26 mouse cellular contexts compared by ENCODE assay signal in genomic region chr14:87088928-87089327, GRCm38 (mm10). TPM values are rescaled to one million over a fixed set of nuclear protein-coding genes. Genes with fewer than 3 reads are reported as not detected.
A peak's percentile ranks its signal among the peaks of the same experiment; 100 is the strongest.
DNase-seq lines count a peak whose midpoint lies in the region; ATAC-seq and TF ChIP-seq lines count a peak whose summit lies in the region.
"Had no signal": no experiment of that assay in that cellular context is flagged by ENCODE, and none has a peak within 500 bp of the region (broad histone marks: within the 10 kb centered on the region; RNA-seq: fewer than 3 reads in every experiment).

No protein-coding gene starts in this region.

- no peak overlapping the region for H3K27ac ChIP-seq in forebrain, embryonic 14.5 days (ENCODE audit: low read depth, low read length)
- H3K27ac ChIP-seq in forebrain, embryonic 11.5 days (ENCODE audit: low read depth, low read length): no peak overlapping the region
- no peak overlapping the region for H3K27ac ChIP-seq in hindbrain, embryonic 10.5 days
- H3K27ac ChIP-seq in liver, postnatal 0 days (ENCODE audit: low read depth): no peak overlapping the region
- H3K27ac ChIP-seq: embryonic facial prominence, embryonic 12.5 days; embryonic facial prominence, embryonic 15.5 days; forebrain, embryonic 12.5 days; gastrocnemius, adult 2 months; hindbrain, embryonic 14.5 days; hindbrain, postnatal 0 days had no signal

- H3K4me1 ChIP-seq in forebrain, embryonic 14.5 days (ENCODE audit: control insufficient read depth, insufficient read depth, low read length): no peaks in the 10 kb centered on the region; the same call in 1 of the 2 replicates
- no peaks in the 10 kb centered on the region for H3K4me1 ChIP-seq in forebrain, embryonic 11.5 days (replicated peaks; ENCODE audit: control insufficient read depth, insufficient read depth, low read length)
- H3K4me1 ChIP-seq in hindbrain, embryonic 10.5 days (replicated peaks): no peaks in the 10 kb centered on the region
- H3K4me1 ChIP-seq in liver, postnatal 0 days (ENCODE audit: insufficient read depth): no peaks in the 10 kb centered on the region
- H3K4me1 ChIP-seq: embryonic facial prominence, embryonic 12.5 days; embryonic facial prominence, embryonic 15.5 days; forebrain, embryonic 12.5 days had no signal

- TF ChIP-seq POLR2A in brain, embryonic 14.5 days (IDR thresholded peaks at IDR 0.05; ENCODE audit: borderline replicate concordance, extremely low read depth, insufficient read depth, insufficient read length, poor library complexity, severe bottlenecking): no peak

- H3K27me3 ChIP-seq in forebrain, embryonic 14.5 days (replicated peaks; ENCODE audit: control insufficient read depth, insufficient read depth, low read length): no peaks in the 10 kb centered on the region
- no peaks in the 10 kb centered on the region for H3K27me3 ChIP-seq in forebrain, embryonic 11.5 days (ENCODE audit: control insufficient read depth, insufficient read depth, low read length)
- no peaks in the 10 kb centered on the region for H3K27me3 ChIP-seq in hindbrain, embryonic 10.5 days (ENCODE audit: insufficient read depth, poor library complexity, severe bottlenecking)
- no peaks in the 10 kb centered on the region for H3K27me3 ChIP-seq in liver, postnatal 0 days (ENCODE audit: insufficient read depth, low read length)
- H3K27me3 ChIP-seq: CH12.LX; embryonic facial prominence, embryonic 12.5 days; embryonic facial prominence, embryonic 15.5 days; forebrain, embryonic 12.5 days had no signal

- H3K4me3 ChIP-seq in forebrain, embryonic 14.5 days (ENCODE audit: low read depth, low read length): no peak overlapping the region
- no peak overlapping the region for H3K4me3 ChIP-seq in forebrain, embryonic 11.5 days (ENCODE audit: low read depth, low read length)
- H3K4me3 ChIP-seq in hindbrain, embryonic 10.5 days: no peak overlapping the region
- no peak overlapping the region for H3K4me3 ChIP-seq in liver, postnatal 0 days (ENCODE audit: low read depth, low read length)
- H3K4me3 ChIP-seq: embryonic facial prominence, embryonic 12.5 days; embryonic facial prominence, embryonic 15.5 days; forebrain, embryonic 12.5 days; gastrocnemius, adult 2 months had no signal

- TF ChIP-seq CTCF in brain, embryonic 14.5 days (IDR thresholded peaks at IDR 0.05; ENCODE audit: borderline replicate concordance, extremely low read depth, insufficient read depth, insufficient read length): no peak
- no peak for TF ChIP-seq CTCF in liver, postnatal 0 days (IDR thresholded peaks at IDR 0.05; ENCODE audit: low read depth)

- peak; percentile 10 for DNase-seq in forebrain, embryonic 14.5 days (ENCODE audit: low spot score)
- no peak for DNase-seq in forebrain, embryonic 11.5 days (ENCODE audit: low spot score)
- DNase-seq in 3T3-L1 (ENCODE audit: low read depth, low spot score) (peak; percentile 41), NIH3T3 (ENCODE audit: low read depth) (peak; percentile 20)
- DNase-seq in brain, embryonic 14.5 days (ENCODE audit: low read depth): peak; percentile 19
- no peak for DNase-seq in hindbrain, embryonic 10.5 days (ENCODE audit: low spot score)
- no peak for DNase-seq in liver, postnatal 0 days
- DNase-seq: adrenal gland, adult 8-10 months; adrenal gland, postnatal 25 days; B cell, adult 2 months; cerebellum, adult 2 months; cerebellum, adult 9-11 months; cerebellum, postnatal 25 days; gastrocnemius, adult 2 months; gastrocnemius, postnatal 14 days; heart, adult 11 months had no signal

- H3K4me2 ChIP-seq in forebrain, embryonic 14.5 days (ENCODE audit: low read length): no peak overlapping the region
- no peak overlapping the region for H3K4me2 ChIP-seq in forebrain, embryonic 11.5 days (ENCODE audit: low read depth, low read length, severe bottlenecking)
- H3K4me2 ChIP-seq in liver, postnatal 0 days (ENCODE audit: low read depth, low read length): no peak overlapping the region
- H3K4me2 ChIP-seq: embryonic facial prominence, embryonic 12.5 days; embryonic facial prominence, embryonic 15.5 days; forebrain, embryonic 12.5 days; heart, embryonic 11.5 days; hindbrain, embryonic 14.5 days had no signal

- ATAC-seq in forebrain, embryonic 14.5 days: peak; percentile 58; the same call in 1 of the 2 replicates
- no peak for ATAC-seq in forebrain, embryonic 11.5 days (replicated peaks; ENCODE audit: low FRiP score)
- ATAC-seq in liver, postnatal 0 days: no peak
- ATAC-seq: activated CD4-positive, CD25-positive, alpha-beta regulatory T cell, adult 4 months; forebrain, embryonic 16.5 days; hindbrain, postnatal 0 days; inflammation-experienced regulatory T-cells, adult 6 months had no signal

- 38% methylated on average over 4 of the region's 4 CpGs for WGBS in forebrain, embryonic 14.5 days
- WGBS in forebrain, embryonic 11.5 days: 84% methylated on average over 4 of the region's 4 CpGs
- 94% methylated on average over 4 of the region's 4 CpGs for WGBS in hindbrain, embryonic 10.5 days
- 88% methylated on average over 4 of the region's 4 CpGs for WGBS in liver, postnatal 0 days (ENCODE audit: insufficient replicate concordance)

- no peaks in the 10 kb centered on the region for H3K36me3 ChIP-seq in forebrain, embryonic 14.5 days (ENCODE audit: control insufficient read depth, insufficient read depth, low read length)
- H3K36me3 ChIP-seq in forebrain, embryonic 11.5 days (ENCODE audit: control insufficient read depth, insufficient read depth, low read length): no peaks in the 10 kb centered on the region
- peaks cover 9% of the 10 kb centered on the region; the same call in 1 of the 2 replicates for H3K36me3 ChIP-seq in hindbrain, embryonic 10.5 days
- no peaks in the 10 kb centered on the region for H3K36me3 ChIP-seq in liver, postnatal 0 days (replicated peaks; ENCODE audit: insufficient read depth, low read length)
- H3K36me3 ChIP-seq: embryonic facial prominence, embryonic 12.5 days; embryonic facial prominence, embryonic 15.5 days; forebrain, embryonic 12.5 days had no signal

- TF ChIP-seq EP300 in liver, postnatal 0 days (IDR thresholded peaks at IDR 0.05; ENCODE audit: low read depth): no peak

- H3K9ac ChIP-seq in forebrain, embryonic 14.5 days (ENCODE audit: low read length): no peak overlapping the region
- no peak overlapping the region for H3K9ac ChIP-seq in forebrain, embryonic 11.5 days (ENCODE audit: low read length)
- H3K9ac ChIP-seq in liver, postnatal 0 days (replicated peaks): no peak overlapping the region
- H3K9ac ChIP-seq: embryonic facial prominence, embryonic 12.5 days; embryonic facial prominence, embryonic 15.5 days; forebrain, embryonic 12.5 days; hindbrain, embryonic 14.5 days had no signal

- H3K9me3 ChIP-seq in forebrain, embryonic 14.5 days (replicated peaks; ENCODE audit: control insufficient read depth, low read length): no peaks in the 10 kb centered on the region
- no peaks in the 10 kb centered on the region for H3K9me3 ChIP-seq in forebrain, embryonic 11.5 days (ENCODE audit: control insufficient read depth, low read length)
- H3K9me3 ChIP-seq in hindbrain, embryonic 10.5 days: no peaks in the 10 kb centered on the region
- H3K9me3 ChIP-seq in liver, postnatal 0 days (ENCODE audit: low read length): no peaks in the 10 kb centered on the region
- H3K9me3 ChIP-seq: embryonic facial prominence, embryonic 12.5 days; embryonic facial prominence, embryonic 15.5 days; forebrain, embryonic 12.5 days had no signal

RNA-seq across cellular contexts. Expression of gene Diaph3, which starts 52.1 kb away (rescaled TPM):
- polyA plus RNA-seq in forebrain, embryonic 14.5 days (2014; fragmentation: Nextera tagmentation; extraction: Ambion mirVana): 3.5 and 6.6 TPM in 2 replicates
- polyA plus RNA-seq in forebrain, embryonic 11.5 days (2014; fragmentation: Nextera tagmentation; extraction: Ambion mirVana): 14.1 and 14.9 TPM in 2 replicates
- polyA plus RNA-seq in brain, embryonic 14.5 days (2012; rRNA removed): 2.8 and 2.9 TPM in 2 replicates
- polyA plus RNA-seq in hindbrain, embryonic 10.5 days (2016; fragmentation: Nextera tagmentation; extraction: Ambion mirVana): 6.4 and 13.2 TPM in 2 replicates
- 5.7 and 7.5 TPM in 2 replicates for polyA plus RNA-seq in liver, postnatal 0 days (2015; fragmentation: Nextera tagmentation; extraction: Ambion mirVana)

Comparison
In these comparisons a context has a peak if more than half of its experiments do, and no peak if none do; other contexts are left out.
1. DNase-seq: peak in forebrain, embryonic 14.5 days (single experiment), 3T3-L1 (single experiment), NIH3T3 (single experiment) and brain, embryonic 14.5 days (single experiment); none in forebrain, embryonic 11.5 days (single experiment), hindbrain, embryonic 10.5 days (single experiment) and liver, postnatal 0 days (single experiment).